Mouse (Mus musculus): ENCODE measurements around the gene Slc22a3.
A peak's percentile ranks its signal among the peaks of the same experiment; 100 is the strongest.

Gene Slc22a3

GRCm38 (mm10) chr17:12396163-12396677 is 111.3 kb downstream of the Slc22a3 start:
- no peak for DNase-seq

GRCm38 (mm10) chr17:12388239-12388638 is 119.3 kb downstream of the Slc22a3 start:
- DNase-seq, result peak; percentile 55

GRCm38 (mm10) chr17:12387781-12388180 is 119.7 kb downstream of the Slc22a3 start:
- DNase-seq, result no peak

DNA sequence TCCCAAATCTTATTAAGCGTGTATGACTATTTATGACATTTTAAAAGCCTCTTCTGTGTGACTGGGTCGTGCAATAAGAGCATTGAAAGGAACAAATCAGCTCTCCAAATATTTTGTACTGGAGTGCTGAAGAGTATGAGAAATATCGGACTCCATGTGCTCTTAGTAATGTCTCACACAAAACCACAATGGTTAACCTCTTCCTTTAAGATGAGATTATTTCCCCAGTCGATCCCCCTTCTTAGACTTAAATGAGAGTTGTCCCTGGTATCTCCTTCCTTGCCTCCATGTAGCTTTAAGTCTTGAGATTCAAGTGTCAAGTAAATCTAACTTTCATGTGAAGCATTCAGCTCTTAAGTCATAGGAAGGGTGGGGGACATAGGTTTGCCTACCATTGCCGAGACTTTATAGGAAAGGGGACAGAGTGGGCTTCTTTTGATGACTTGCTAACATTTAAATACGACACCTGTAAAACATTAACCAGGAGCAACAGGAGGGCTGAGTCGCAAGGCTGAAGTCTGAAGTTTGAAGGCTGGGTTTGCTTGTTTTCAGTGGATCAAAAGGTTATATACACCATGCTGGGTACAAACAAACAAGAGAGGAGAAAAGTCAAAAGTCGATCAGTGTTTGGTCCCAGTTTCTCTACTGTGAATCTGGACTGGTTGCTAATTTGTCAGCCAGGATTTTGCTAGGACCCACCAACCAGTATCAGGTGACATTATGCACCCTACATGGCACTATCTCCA is 122.3 kb downstream of the Slc22a3 start:
- DNase-seq, result peak; percentile 7

GRCm38 (mm10) chr17:12382531-12382930 is 125.0 kb downstream of the Slc22a3 start:
- no peak for DNase-seq

GRCm38 (mm10) chr17:12381579-12381978 is 125.9 kb downstream of the Slc22a3 start:
- DNase-seq, result no peak

DNA sequence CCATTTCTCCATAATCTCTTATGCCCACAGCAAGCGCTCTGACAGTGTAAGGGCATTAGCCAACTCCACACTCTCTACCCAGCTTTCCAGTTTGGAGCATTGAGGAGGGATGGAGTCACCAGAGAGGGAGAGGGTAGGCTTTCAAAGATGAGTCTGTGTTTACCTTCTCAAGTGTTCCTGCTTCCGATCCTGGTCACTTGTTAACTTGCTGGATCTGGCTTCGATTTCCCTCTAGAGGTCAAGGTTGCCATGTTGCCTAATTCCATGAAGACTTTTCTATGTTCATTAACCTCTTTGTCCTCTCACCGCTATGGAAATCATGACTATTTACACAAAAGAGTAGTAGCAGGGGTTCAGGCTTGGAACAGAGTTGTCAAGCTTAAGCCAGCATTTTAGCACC is 127.2 kb downstream of the Slc22a3 start:
- DNase-seq, result no peak

- DNase-seq, result no peak
Observed at GRCm38 (mm10) chr17:12377981-12378705, 129.4 kb downstream of the Slc22a3 start, which contains the start of gene Plg. Gene Plg, plus strand, starts transcription at chr17:12378608.

- DNase-seq, result no peak
Observed at GRCm38 (mm10) chr17:12373601-12374144, 133.8 kb downstream of the Slc22a3 start.

DNA sequence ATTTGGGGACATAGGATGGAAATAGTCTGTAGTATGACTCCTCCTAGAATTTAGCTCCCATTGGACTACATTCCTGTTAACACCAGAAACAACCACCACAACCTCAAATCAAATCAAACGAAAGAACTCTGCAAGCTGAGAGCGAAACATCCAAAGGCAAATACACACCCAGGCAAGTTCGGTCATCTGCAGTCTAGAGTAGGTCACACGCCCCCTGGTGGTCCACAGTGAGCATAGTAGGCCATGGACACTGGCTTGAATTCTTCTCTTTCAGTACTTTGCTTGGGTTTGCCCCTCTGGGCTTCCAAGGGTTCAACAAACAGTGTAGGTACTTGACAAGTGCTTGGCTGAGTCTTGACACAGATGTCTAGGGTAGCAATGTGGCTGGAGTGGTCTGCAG is 135.5 kb downstream of the Slc22a3 start:
- DNase-seq, result peak; percentile 77

- peak; percentile 13 for DNase-seq
Observed at GRCm38 (mm10) chr17:12371310-12371925, 136.1 kb downstream of the Slc22a3 start.

DNA sequence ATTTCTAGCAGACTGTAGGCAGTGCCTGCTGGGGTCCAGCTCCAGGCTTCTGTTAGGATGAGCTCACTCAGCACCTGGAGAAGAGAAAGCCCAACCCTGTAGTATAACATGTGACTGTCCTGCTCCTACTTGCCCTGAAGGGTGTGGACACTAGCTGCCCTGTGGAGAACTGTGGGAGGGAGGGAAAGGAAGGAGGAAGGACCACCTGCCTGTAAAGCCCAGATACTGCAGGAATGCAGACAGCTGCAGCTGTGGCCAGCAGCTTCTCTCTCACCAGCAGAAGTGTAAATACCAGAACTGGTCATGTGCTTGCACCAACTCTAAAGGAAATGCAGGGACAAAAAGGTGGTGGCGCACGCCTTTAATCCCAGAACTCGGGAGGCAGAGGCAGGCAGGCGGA is 137.2 kb downstream of the Slc22a3 start:
- DNase-seq, result no peak

- no peak for DNase-seq
Observed at GRCm38 (mm10) chr17:12369393-12369792, 138.1 kb downstream of the Slc22a3 start.

All from kidney, adult 18-20 months (tissue).